Mouse (Mus musculus) spleen, adult 2 months (tissue): ENCODE data around the gene Wdr26.

Experiments
- CTCF ChIP-seq: fragments of 200-500 bp; IDR thresholded peaks from 2 replicates; pipeline ENCODE4 v1.5.1; 2011; ENCODE audit warnings: mild to moderate bottlenecking, inconsistent platforms; ENCODE audit not compliant: insufficient read depth, insufficient read length, insufficient replicate concordance; ENCODE audit errors: extremely low read depth
- POLR2A ChIP-seq: fragments of 200-500 bp; IDR thresholded peaks from 2 replicates; pipeline ENCODE4 v1.6.1; 2011; ENCODE audit warnings: low read depth, low read length, inconsistent platforms

- TF ChIP-seq POLR2A (no peak), CTCF (no peak)
These were observed 21.9 kb upstream of the Wdr26 start for GRCm38 (mm10) chr1:181233734-181234133.
